ENCODE assay signal across 20 mouse cellular contexts in genomic region chr6:85222551-85222950, GRCm38 (mm10). TPM values are rescaled to one million over a fixed set of nuclear protein-coding genes. Genes with fewer than 3 reads are reported as not detected.
DNase-seq lines count a peak whose midpoint lies in the region; ATAC-seq lines count a peak whose summit lies in the region.
"Had no signal": no experiment of that assay in that cellular context is flagged by ENCODE, and none has a peak within 500 bp of the region (broad histone marks: within the 10 kb centered on the region; RNA-seq: fewer than 3 reads in every experiment).

No protein-coding gene starts in this region.

- peaks cover 3% of the 10 kb centered on the region; the same call in 1 of the 2 replicates for H3K9me3 ChIP-seq in forebrain, embryonic 10.5 days
- H3K9me3 ChIP-seq in forebrain, embryonic 12.5 days = 0 out of 2 replicates have a peak, but pooled peaks cover 4% of the 10 kb centered on the region
- H3K9me3 ChIP-seq: embryonic facial prominence, embryonic 12.5 days; forebrain, embryonic 13.5 days; heart, embryonic 13.5 days; hindbrain, embryonic 13.5 days; intestine, embryonic 15.5 days had no signal

- peaks cover 86% of the 10 kb centered on the region for H3K4me1 ChIP-seq in forebrain, embryonic 10.5 days
- H3K4me1 ChIP-seq in forebrain, embryonic 12.5 days = peaks cover 51% of the 10 kb centered on the region
- H3K4me1 ChIP-seq: heart, embryonic 13.5 days had no signal

- peaks cover 3% of the 10 kb centered on the region; the same call in 1 of the 2 replicates for H3K36me3 ChIP-seq in forebrain, embryonic 10.5 days (replicated peaks)
- H3K36me3 ChIP-seq in forebrain, embryonic 12.5 days (replicated peaks) = no peaks in the 10 kb centered on the region
- H3K36me3 ChIP-seq: embryonic facial prominence, embryonic 12.5 days; heart, embryonic 13.5 days; hindbrain, embryonic 13.5 days; intestine, embryonic 15.5 days had no signal

- peak overlapping the region; percentile 51; the same call in 1 of the 2 replicates for H3K27ac ChIP-seq in forebrain, embryonic 10.5 days
- no peak overlapping the region for H3K27ac ChIP-seq in forebrain, embryonic 12.5 days
- H3K27ac ChIP-seq: embryonic facial prominence, embryonic 12.5 days; forebrain, embryonic 13.5 days; heart, embryonic 13.5 days; hindbrain, embryonic 13.5 days; intestine, embryonic 15.5 days had no signal

- H3K4me2 ChIP-seq in forebrain, embryonic 12.5 days = no peak overlapping the region
- H3K4me2 ChIP-seq: embryonic facial prominence, embryonic 12.5 days; forebrain, embryonic 13.5 days; heart, embryonic 13.5 days; hindbrain, embryonic 13.5 days; intestine, embryonic 15.5 days had no signal

- WGBS in forebrain, embryonic 10.5 days = 83% methylated on average over 10 of the region's 10 CpGs
- 78% methylated on average over 10 of the region's 10 CpGs for WGBS in forebrain, embryonic 12.5 days

- no peak for DNase-seq in forebrain, embryonic 10.5 days (ENCODE audit: extremely low spot score, low spot score)
- peak; percentile 39 to 43 for DNase-seq in cerebellum, adult 18-20 months
- DNase-seq in cerebellum, adult 9-10 months = peak; percentile 59
- peak; percentile 73 to 74 for DNase-seq in cerebellum, postnatal 25 days
- no peak for DNase-seq in embryo, embryonic 9.5 days (ENCODE audit: extremely low spot score)
- DNase-seq: adrenal gland, adult 2 months; adrenal gland, postnatal 25 days; embryo, embryonic 11 days; forebrain, postnatal 0 days; gastrocnemius, postnatal 25 days; heart, postnatal 4 days; kidney, adult 18-20 months had no signal

- H3K9ac ChIP-seq in forebrain, embryonic 12.5 days = no peak overlapping the region
- H3K9ac ChIP-seq: embryonic facial prominence, embryonic 12.5 days; forebrain, embryonic 13.5 days; forebrain, postnatal 0 days; heart, embryonic 13.5 days; hindbrain, embryonic 13.5 days; intestine, embryonic 15.5 days had no signal

- no peak overlapping the region for H3K4me3 ChIP-seq in forebrain, embryonic 10.5 days
- no peak overlapping the region for H3K4me3 ChIP-seq in forebrain, embryonic 12.5 days (replicated peaks)
- H3K4me3 ChIP-seq: embryonic facial prominence, embryonic 12.5 days; forebrain, embryonic 13.5 days; heart, embryonic 13.5 days; hindbrain, embryonic 13.5 days; intestine, embryonic 15.5 days had no signal

- peaks cover 24% of the 10 kb centered on the region for H3K27me3 ChIP-seq in forebrain, embryonic 10.5 days (ENCODE audit: poor library complexity, severe bottlenecking)
- H3K27me3 ChIP-seq in forebrain, embryonic 12.5 days = peaks cover 6% of the 10 kb centered on the region; the same call in 1 of the 2 replicates
- H3K27me3 ChIP-seq: embryonic facial prominence, embryonic 12.5 days; forebrain, embryonic 13.5 days; heart, embryonic 13.5 days; intestine, embryonic 15.5 days had no signal

- no peak for ATAC-seq in forebrain, embryonic 12.5 days (ENCODE audit: low FRiP score)
- ATAC-seq in CD4-positive, CD25-positive, alpha-beta regulatory T cell, adult 4 months = no peak
- ATAC-seq: forebrain, embryonic 13.5 days; forebrain, postnatal 0 days; intestine, embryonic 15.5 days had no signal

RNA-seq across cellular contexts. Expression of gene Emx1, which starts 35.3 kb away (rescaled TPM):
- 26.5 and 35.8 TPM in 2 replicates for polyA plus RNA-seq in forebrain, embryonic 10.5 days (2016; fragmentation: Nextera tagmentation; extraction: Ambion mirVana)
- polyA plus RNA-seq in forebrain, embryonic 12.5 days (2016; fragmentation: Nextera tagmentation; extraction: Ambion mirVana) = 71.6 and 89.0 TPM in 2 replicates
- not detected for polyA plus RNA-seq in CD4-positive, CD25-positive, alpha-beta regulatory T cell, adult 4 months (2017; shearing (Covaris generic))
- polyA plus RNA-seq: adrenal gland, adult 2 months; heart, embryonic 13.5 days; heart, postnatal 0 days; hindbrain, embryonic 13.5 days; intestine, embryonic 15.5 days had no signal

Comparison
In these comparisons a context has a peak if more than half of its experiments do, and no peak if none do; other contexts are left out.
1. DNase-seq: peak in cerebellum, adult 18-20 months (2 of 2), cerebellum, adult 9-10 months (single experiment) and cerebellum, postnatal 25 days (2 of 2); none in forebrain, embryonic 10.5 days (single experiment) and embryo, embryonic 9.5 days (single experiment).
2. RNA of gene Emx1, which starts 35.3 kb away (polyA plus RNA-seq): 71.6 to 89.0 TPM in forebrain, embryonic 12.5 days and 26.5 to 35.8 TPM in forebrain, embryonic 10.5 days; not detected in CD4-positive, CD25-positive, alpha-beta regulatory T cell, adult 4 months; every median in the first group is over 10 times any median in the second.